Mouse (Mus musculus) cerebellum, postnatal 36 days (tissue): ENCODE data around the gene Ccndbp1.
"Not testable (repeated sequence)": the region's sequence is repeated elsewhere in the genome, so short reads cannot be mapped to it uniquely, and the experiment has no call there.

Experiments used
- DNase-seq, 2 experiments: peaks; one replicate each; pipeline ENCODE4 v3.0.0; 2021 to 2022; ENCODE audit warnings: mixed read lengths in 2 of 2

The Ccndbp1 gene

DNA sequence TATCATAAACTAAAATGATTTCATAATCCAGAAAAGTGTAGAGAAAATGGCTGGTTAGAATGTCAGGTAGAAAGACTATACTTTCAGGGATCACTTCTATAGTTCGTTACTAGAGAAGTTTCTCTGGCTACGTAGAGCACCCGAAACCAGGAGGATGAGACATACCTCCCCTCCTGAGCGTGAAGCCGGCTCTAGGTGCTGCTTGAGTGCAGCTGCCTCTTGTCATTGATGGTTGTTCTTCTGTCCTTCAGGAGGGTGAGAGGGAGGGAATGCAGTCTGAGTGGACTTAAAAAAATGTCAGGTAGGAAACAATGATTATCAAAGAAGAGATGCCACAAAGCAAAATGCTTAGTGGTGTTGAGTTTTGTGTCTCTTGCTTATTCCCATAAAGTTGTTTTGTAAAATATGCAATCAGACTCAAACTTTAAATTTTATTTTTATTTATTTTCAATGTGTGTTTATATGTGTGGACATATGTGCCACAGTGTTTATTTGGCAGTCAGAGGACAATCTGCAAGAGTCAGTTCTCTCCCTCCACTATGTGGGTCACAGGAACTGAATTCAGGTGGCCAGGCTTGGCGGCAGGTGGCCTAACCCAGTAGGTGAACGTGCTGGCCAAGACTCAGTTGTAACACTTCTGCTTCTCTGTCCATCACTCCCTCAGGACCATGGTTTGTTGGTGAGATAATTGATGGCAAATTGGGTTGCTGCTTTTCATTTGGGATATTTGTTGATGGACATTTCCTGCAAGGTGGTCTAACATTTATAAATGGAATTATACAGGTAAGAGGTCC lies 4.0 kb upstream of the Ccndbp1 start:
- DNase-seq = peak; percentile 84 to 88

DNA sequence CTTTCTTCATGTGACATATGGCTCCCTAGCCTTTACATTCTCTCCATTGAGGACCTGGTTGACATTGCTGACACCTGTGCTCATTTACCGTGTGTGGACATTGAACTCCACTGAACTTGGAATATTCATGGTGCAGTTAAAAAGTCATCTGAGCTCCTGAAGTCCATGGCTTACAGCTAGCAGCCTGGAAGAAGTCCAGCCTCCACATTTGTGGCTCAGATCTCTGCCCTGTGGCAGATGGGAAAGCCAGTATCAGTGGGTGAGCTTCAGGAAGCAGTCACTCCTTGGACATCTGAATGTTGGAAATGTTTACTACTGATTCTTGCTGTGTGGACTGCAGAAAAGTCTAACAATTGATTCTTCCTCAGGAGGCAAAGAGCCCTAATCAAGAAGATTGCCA lies 1.2 kb upstream of the Ccndbp1 start:
- DNase-seq = peak; percentile 83 to 87

DNA sequence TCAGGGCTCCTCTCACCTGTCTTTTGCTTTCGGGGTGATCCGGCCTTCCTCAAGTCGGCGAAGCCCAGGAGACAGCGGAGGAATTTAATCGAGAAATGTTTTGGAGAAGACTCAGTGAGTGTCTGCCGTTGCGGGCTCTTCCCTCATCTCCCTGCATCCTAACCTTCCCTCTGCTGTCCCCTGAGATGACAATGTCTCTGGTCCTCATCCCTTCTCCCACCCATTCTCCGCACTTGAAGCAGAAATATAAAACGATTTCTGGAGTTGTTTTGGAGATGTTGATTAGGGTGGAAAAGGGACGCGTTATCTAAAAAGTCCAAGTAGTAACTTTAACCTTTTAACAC lies 433 bp downstream of the Ccndbp1 start:
- DNase-seq = no peak

DNA sequence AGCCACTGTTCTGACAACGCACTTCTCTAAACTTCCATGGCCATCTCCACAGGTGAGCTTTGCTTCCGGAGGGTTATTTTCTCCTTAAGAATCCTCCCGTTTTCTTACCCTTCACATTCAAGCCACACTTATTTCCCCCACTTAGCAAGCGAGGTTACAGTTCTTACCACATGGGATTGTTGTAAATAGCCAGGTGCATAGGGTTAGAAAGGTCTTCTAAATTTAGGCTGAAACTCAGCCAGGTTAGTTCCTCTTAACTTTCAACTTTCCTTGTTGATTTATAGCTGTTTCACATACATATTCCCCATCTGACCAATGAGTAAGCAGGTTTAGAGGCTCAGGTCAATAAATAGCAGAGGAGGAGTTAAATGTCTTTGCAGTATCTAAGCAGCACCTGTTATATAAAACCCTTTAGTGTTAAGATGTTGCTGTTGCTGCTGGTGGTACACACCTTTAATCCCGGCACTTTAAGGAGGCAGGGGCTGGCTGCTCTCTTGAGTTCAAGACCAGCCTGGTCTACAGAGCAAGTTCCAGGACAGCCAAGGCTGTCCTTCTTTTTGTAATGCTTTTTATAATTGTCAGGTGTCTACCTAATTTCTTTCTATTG lies 971 bp downstream of the Ccndbp1 start:
- DNase-seq = no peak

DNA sequence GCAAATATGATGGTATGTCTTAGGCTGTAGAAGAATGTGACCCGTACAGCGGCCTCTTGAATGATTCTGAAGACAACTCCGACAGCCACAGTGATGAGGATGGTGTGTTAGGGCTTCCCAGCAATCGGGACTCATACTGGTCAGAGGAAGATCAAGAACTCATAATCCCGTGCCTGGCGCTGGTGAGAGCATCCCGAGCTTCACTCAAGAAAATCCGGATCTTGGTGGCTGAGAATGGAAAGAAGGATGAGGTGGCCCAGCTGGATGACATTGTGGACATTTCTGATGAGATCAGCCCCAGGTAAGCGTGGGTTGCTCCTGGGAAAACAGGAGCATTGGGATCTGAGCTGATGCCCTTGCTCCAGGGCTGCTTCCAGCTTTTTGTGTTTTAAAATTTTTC lies 4.5 kb downstream of the Ccndbp1 start:
- no peak for DNase-seq

DNA sequence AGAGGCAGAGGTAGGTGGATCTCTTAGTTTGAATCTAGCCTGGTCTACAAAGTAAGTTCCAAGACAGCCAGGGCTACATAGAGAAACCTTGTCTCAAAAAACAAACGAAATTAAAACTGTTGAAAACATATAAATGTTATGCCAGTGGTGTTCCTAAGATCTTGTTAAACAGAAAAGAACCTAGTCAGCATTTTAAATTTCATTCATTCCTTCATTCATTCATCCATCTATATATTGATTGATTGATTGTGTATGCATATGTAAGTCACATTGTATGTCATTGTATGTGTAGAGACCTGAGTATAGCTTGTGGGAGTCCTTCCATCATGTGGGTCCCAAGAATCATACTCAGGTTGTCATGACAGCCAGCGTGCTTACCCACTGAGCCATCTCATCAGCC lies 7.3 kb downstream of the Ccndbp1 start:
- DNase-seq = no peak

DNA sequence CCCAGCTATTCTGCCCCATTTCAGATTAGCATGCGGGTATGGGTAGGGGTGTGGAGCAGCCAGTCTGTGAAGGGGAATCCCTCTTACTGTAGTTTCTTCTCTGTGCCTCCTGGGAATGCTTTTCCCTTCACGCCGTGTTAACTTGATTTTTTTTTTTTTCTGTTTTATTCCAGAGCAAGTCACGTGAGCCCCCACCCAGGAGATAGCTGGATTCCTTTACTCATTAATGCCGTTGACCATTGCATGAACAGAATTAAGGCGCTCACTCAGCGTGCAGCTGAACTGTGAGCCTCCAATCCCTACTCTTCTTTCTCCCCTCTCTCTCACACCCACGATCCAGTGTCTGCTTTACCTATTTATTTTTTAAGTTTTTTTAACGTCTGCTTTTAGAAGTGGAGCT lies 8.0 kb downstream of the Ccndbp1 start:
- DNase-seq = no peak

DNA sequence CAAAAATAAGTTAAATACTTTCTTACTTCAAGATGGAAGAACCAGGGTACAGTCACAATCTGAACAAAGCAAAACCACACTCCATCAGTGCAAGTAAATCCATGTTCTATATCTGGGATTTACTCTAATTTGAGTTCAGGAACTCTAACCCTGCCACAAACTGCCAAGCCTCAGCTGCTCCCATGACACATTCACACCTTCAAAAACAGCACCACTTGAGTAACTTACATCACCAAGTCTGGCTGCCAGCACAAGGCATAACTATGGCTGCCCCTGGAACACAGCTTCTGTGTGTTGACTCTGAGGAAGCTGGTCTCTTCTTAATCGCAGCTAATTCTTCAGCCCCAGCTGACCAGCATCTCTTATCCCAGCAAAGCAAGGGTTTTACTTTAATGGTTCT lies 8.9 kb downstream of the Ccndbp1 start:
- no peak for DNase-seq

DNA sequence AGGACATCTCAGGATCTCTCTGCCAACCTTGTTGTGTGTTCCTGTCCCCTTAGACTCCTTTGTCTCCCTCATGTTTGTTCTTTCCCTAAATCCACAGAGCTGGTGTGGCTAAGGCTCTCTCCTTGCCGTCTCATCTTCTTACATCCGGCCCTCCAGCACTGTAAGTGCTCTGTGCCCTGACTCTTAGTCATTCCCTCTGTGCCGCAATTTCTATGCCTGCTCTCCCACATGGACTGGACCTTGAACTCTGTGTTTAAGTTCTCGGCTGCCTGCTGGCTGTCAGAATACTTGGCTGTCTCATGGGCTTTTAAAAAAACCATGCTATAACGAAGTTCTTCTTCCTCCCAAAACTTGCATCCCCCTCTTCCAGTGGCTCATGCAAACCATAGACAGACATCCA lies 14.7 kb downstream of the Ccndbp1 start:
- DNase-seq = no peak

DNA sequence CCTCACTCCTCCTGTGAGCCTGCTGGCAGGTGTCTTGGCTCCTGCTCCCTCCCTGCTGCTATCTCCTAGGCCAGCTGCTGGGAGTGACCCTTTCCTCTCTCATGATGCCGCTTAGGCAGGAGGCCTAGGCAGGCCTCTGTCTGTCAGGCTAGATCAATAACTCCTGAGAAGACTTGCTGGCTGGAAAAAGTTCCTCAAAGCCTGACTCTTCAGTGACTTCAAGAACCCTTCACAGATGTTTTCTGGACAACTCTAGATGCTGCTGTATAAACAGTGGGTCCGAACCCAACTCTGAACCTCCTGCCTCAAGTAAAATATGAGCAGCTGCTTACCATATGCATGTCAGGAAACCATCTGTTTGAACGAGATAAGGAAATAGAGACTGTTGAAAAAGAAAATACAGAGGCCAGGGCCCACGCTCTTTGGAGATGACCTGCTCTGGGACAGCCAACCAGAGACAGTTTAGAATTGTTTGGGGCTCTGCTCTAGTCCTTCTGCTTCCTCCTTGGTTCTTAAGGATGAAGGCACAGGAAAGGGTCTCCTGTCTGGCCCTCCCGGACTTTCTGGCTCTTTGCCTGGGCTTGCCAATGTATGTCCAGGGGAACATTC lies 28.6 kb downstream of the Ccndbp1 start, which contains the start of gene Epb42:
TSS of gene Epb42 (minus strand) at position 340 of the 609 bp plus-strand sequence.
- no peak for DNase-seq

DNA sequence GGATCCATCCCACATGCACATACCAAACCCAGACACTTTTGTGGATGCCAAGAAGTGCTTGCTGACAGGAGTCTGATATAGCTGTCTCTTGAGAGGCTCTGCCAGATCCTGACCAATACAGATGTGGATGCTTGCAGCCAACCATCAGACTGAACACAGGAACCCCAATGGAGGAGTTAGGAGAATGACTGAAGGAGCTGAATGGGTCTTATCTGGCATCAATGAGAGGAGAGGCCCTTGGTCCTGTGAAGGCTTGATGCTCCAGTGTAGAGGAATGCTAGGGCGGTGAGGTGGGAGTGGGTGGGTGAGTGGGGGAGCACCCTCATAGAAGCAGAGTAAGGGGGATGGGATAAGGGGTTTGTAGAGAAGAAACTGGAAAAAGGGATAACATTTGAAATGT lies 30.6 kb downstream of the Ccndbp1 start:
- DNase-seq = not testable (repeated sequence)

DNA sequence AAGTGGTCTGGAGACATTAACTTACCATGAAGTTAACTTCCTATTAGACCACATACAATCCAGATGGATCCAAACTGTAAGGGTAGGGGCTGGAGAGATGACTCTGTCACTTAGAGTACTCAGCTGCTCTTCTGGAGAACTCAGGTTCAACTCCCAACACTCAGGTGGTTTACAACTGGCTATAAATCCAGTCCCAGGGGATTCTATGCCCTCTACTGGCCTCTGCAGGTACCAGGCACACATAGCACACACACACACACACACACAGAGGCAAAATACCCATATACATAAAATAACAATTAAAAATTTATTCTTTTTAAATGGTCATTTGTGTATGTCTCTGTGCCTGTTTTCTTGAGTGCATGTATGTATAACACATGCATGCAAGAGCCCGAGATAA lies 31.2 kb downstream of the Ccndbp1 start:
- DNase-seq = no peak

DNA sequence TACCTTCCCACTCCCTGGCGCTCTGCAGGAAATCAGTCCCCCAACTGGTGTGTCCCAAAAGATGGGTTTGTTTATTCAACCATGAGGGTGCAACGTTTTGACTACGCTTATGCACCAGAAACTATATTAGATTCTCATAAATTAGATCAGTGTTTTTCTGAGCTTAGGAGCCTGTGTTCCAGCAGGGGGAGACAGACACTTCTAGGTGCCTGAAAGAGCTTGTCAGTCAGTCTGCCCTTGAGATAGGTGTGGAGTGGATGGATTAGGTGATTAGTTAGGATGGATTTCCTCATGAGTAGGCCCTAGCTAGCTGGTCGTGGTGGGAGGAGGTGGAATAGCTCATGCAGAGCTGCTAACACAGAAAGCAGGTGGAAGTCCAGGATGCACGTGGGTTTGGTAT lies 32.9 kb downstream of the Ccndbp1 start:
- peak; percentile 47 to 57 for DNase-seq

DNA sequence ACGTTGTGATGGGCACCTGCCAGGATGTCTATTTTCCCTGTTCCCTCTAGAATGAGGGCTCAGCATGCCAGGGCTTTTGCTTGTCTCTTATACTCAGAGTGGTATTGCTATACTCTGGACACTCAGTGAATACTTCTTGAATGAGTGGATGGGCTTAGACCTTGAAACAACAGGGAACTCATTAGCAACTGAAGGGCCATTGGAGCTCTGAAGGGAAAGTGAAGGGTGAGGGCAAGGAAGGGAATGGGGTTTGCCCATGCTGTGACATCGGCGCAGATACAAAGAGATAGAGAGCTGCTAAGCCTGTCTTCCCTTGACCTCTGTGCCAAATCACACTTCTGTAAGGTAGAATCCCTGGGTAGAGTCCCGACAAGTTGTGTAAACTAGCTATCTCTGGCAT lies 37.5 kb downstream of the Ccndbp1 start:
- no peak for DNase-seq

DNA sequence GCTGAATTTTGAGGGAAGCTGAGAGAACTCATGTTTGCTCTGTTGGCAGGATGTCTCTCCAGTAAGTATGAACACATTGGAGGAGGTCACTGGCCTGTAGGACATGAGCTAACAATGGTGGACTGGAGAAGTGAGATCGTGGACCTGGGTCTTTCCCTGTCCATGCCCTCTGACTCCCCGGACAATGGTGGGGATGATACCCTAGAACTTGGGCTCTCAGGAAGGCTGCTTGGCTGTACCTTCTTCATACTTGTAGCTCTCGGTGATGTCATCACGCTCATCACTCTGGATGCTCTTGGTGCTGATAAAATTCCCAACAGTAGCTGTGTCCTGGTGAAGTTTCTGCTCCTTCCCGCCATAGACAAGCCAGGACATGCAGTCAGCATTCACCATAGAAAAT lies 44.0 kb downstream of the Ccndbp1 start:
- DNase-seq = no peak

DNA sequence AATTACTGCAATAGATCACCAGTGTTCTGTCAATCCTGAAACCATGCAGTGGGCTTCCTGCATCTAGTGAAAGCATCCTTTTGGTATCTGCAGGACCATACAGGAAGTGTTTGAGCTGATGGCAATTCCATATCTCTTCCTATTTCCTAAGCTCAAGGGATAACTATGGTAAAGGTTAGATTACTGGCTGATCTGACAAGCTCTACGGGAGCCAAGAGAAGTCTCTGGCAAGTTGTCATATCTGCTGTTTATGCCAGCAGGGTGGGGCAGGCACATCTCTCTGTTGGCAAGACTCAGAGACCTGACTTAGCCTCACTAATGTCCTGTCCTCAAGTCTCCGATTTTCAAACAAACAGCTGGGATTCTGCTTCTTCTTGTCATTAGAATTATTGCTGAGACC lies 45.9 kb downstream of the Ccndbp1 start:
- DNase-seq = peak; percentile 22 to 33

DNA sequence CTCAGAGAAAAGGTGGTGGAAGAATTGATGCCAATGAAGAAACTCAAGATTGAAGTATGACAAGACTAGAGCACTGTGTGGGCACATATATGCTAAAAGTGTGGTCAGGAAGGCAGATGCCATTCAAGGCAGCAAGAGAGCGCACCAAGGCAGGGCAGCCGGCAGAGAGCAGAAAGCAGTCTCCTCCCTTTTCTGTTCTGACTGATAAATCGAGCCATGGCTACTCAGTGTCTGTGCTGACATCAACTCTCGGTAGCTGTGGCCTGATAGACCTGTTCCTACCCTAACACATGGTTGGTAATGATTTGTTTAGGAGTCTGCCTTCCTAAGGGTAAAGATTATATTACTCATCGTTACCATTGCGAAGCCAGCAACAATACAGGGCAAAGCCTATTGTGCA lies 47.7 kb downstream of the Ccndbp1 start:
- no peak for DNase-seq

DNA sequence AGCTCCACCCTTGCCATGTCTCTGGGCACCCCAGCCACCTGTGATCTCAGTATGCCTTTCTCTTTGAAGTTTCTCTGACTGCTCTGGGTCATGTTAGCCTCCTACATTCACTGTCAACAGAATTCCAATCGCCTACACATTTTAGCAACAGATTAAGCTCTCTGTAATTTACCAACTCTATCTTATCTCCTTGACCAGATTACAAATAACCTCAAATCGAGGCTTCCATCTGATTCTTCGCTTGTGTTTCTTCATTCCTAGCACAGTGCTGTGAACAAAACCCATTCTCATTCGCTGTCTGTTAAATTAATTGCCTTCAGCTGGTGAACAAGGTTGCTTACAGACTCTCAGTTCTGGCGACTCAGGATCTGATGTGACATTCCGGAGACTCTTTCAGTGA lies 49.8 kb downstream of the Ccndbp1 start:
- DNase-seq = no peak

DNA sequence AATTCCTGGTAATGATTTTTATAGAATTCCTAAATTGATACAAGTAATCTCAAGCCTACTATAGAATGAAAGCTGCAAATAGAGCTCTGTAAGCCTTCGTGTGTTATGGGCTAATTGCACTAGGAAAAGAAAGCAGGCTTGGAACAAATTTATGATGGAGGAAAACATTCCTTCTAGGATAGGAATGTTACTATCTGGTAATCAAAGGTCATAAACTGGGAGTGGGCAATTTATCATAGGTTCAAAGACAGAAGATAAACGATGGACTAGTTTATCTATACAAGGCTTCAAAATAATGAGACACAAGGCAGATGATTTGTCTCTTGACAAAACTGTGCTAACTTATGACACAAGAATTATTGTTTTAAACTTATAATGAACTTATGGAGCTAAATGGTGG lies 53.1 kb downstream of the Ccndbp1 start:
- no peak for DNase-seq
